Mouse (Mus musculus) forebrain, postnatal 0 days (tissue): ENCODE data around the gene Pias1. TPM values are rescaled to one million over a fixed set of nuclear protein-coding genes. Genes with fewer than 3 reads are reported as not detected.
"Not testable (repeated sequence)": the region's sequence is repeated elsewhere in the genome, so short reads cannot be mapped to it uniquely, and the experiment has no call there.

Experiments used
- ATAC-seq: fragments of 200-750 bp; cut with Nextera tagmentation; 2 replicates; pipeline ENCODE4 v1.8.0; 2017; ENCODE audit warnings: mild to moderate bottlenecking, moderate library complexity
- DNase-seq: peaks from one replicate; pipeline ENCODE4 v3.0.0-alpha.2; 2015
- H3K27ac ChIP-seq: fragments of 300-500 bp; sonication (generic); 2 replicates; pipeline ENCODE4 v1.5.1; 2014; ENCODE audit warnings: low read depth, mild to moderate bottlenecking, antibody characterized with exemption, low read length, moderate library complexity, mixed read lengths
- H3K27me3 ChIP-seq: fragments of 300-500 bp; sonication (generic); 2 replicates; pipeline ENCODE4 v1.6.1; 2014; ENCODE audit warnings: mild to moderate bottlenecking, low read length, mixed read lengths; ENCODE audit not compliant: insufficient read depth
- H3K36me3 ChIP-seq: fragments of 300-500 bp; sonication (generic); 2 replicates; pipeline ENCODE4 v1.6.1; 2014; ENCODE audit warnings: mild to moderate bottlenecking, moderate library complexity; ENCODE audit not compliant: insufficient read depth
- H3K4me1 ChIP-seq: fragments of 300-500 bp; sonication (generic); 2 replicates; pipeline ENCODE4 v1.6.1; 2014; ENCODE audit warnings: antibody characterized with exemption; ENCODE audit not compliant: insufficient read depth
- H3K4me2 ChIP-seq: fragments of 300-500 bp; sonication (generic); 2 replicates; pipeline ENCODE4 v1.6.1; 2014; ENCODE audit warnings: low read depth, mild to moderate bottlenecking, moderate library complexity
- H3K4me3 ChIP-seq: fragments of 300-500 bp; sonication (generic); 2 replicates; pipeline ENCODE4 v1.5.1; 2014; ENCODE audit warnings: low read depth, low read length, mixed read lengths
- H3K9ac ChIP-seq: fragments of 300-500 bp; sonication (generic); 2 replicates; pipeline ENCODE4 v1.6.1; 2014; ENCODE audit warnings: mild to moderate bottlenecking
- H3K9me3 ChIP-seq: fragments of 300-500 bp; sonication (generic); 2 replicates; pipeline ENCODE4 v1.6.1; 2016; ENCODE audit warnings: low read length
- CTCF ChIP-seq: sonication (generic); IDR thresholded peaks from 2 replicates; pipeline ENCODE4 v1.5.1; 2016; ENCODE audit warnings: antibody characterized with exemption, control low read depth, low read depth
- WGBS: fragments of 180-500 bp; shearing (Covaris S2); extraction: QIAGEN DNeasy Blood & Tissue Kit; methylation state at CpG from one replicate; pipeline ENCODE4 v1.1.7; 2014; 5-methylcytosine and 5-hydroxymethylcytosine counted together
- polyA plus RNA-seq: library from polyadenylated mRNA; unstranded; fragments of >200 nt; fragmentation: Nextera tagmentation; extraction: Ambion mirVana; gene quantifications from 2 replicates; pipeline ENCODE4 v1.2.1, GENCODE M21; 2015
- total RNA-seq: library from RNA; depleted of rRNA; stranded (reverse); fragments of >200 nt; gene quantifications from 2 replicates; pipeline ENCODE4 v1.2.3, GENCODE M21; 2014

Pias1 gene
- total and polyA plus RNA-seq, 2 experiments from 2014 or later, result 36.2 to 50.2 TPM

- Histone ChIP-seq H3K4me3 (no peak overlapping the region), H3K4me1 (no peaks in the 10 kb centered on the region), H3K9ac (no peak overlapping the region), H3K36me3 (peaks cover 42% of the 10 kb centered on the region), H3K27me3 (no peaks in the 10 kb centered on the region), H3K27ac (no peak overlapping the region), H3K9me3 (no peaks in the 10 kb centered on the region), H3K4me2 (no peak overlapping the region)
- no peak for ATAC-seq
- no peak for DNase-seq
- 83% methylated on average over 12 of the region's 12 CpGs for WGBS
- TF ChIP-seq CTCF, result no peak
Observed at GRCm38 (mm10) chr9:62881871-62882270, 105.9 kb downstream of the Pias1 start.

- 90% methylated on average over 2 of the region's 2 CpGs for WGBS
- ATAC-seq (no peak), DNase-seq (no peak)
- Histone ChIP-seq H3K27me3 (no peaks in the 10 kb centered on the region), H3K9ac (no peak overlapping the region), H3K27ac (no peak overlapping the region), H3K4me2 (no peak overlapping the region), H3K36me3 (peaks cover 17% of the 10 kb centered on the region), H3K4me1 (no peaks in the 10 kb centered on the region), H3K9me3 (no peaks in the 10 kb centered on the region), H3K4me3 (no peak overlapping the region)
- TF ChIP-seq CTCF, result no peak
Observed at GRCm38 (mm10) chr9:62877825-62878224, 109.9 kb downstream of the Pias1 start.

GRCm38 (mm10) chr9:62876966-62877616 is 110.6 kb downstream of the Pias1 start:
- WGBS, result 89% methylated on average over 7 of the region's 7 CpGs
- no peak for TF ChIP-seq CTCF
- Histone ChIP-seq H3K4me2 (no peak overlapping the region), H3K9me3 (no peaks in the 10 kb centered on the region), H3K4me1 (no peaks in the 10 kb centered on the region), H3K27me3 (no peaks in the 10 kb centered on the region), H3K9ac (no peak overlapping the region), H3K4me3 (no peak overlapping the region), H3K36me3 (peaks cover 12% of the 10 kb centered on the region), H3K27ac (no peak overlapping the region)
- ATAC-seq (no peak), DNase-seq (no peak)

DNA sequence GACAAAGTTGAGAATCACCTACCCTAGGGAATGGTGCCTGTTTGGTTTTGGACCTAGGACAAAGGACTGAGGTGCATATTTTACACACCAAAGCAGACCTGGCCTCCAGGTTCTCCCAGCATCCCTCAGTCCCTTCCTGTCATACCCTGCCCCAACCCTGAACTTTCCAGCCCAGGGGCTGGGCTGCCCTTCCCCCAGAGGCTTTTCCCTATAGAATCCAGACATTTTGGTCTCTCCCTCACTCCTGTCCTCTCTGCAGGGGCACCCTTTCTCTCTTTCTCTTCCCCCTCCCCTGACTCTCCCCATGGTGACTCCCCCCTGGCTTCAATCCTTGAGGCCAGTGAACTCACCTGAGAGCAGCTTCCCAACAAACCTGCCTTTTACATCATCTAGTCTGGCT is 117.0 kb downstream of the Pias1 start:
- Histone ChIP-seq H3K4me3 (no peak overlapping the region), H3K9ac (no peak overlapping the region), H3K4me2 (no peak overlapping the region), H3K36me3 (no peaks in the 10 kb centered on the region), H3K27ac (no peak overlapping the region), H3K4me1 (no peaks in the 10 kb centered on the region), H3K9me3 (no peaks in the 10 kb centered on the region), H3K27me3 (no peaks in the 10 kb centered on the region)
- TF ChIP-seq CTCF, result no peak
- DNase-seq (no peak), ATAC-seq (no peak)

DNA sequence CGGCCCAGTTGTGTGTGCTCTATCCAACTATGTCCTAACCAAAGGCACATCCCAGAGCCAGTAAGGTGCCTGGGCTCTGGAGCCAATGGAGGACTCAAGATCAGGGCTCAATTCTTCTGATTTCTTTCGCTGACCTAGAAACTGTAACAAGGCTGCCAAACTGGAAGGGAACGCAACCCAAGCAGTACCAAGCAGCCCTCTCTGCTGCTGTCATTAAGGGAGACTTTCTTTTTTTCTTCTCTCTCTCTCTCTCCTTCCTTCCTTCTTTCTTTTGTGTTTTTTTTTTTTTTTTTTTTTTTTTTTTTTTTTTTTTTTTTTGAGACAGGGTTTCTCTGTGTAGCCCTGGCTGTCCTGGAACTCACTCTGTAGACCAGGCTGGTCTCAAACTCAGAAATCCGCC is 118.5 kb downstream of the Pias1 start:
- not testable (repeated sequence) for DNase-seq, H3K27ac ChIP-seq, H3K4me3 ChIP-seq, H3K9me3 ChIP-seq, H3K36me3 ChIP-seq, H3K27me3 ChIP-seq, H3K4me1 ChIP-seq, ATAC-seq, H3K9ac ChIP-seq, H3K4me2 ChIP-seq
- WGBS, result 93% methylated on average over 4 of the region's 4 CpGs

DNA sequence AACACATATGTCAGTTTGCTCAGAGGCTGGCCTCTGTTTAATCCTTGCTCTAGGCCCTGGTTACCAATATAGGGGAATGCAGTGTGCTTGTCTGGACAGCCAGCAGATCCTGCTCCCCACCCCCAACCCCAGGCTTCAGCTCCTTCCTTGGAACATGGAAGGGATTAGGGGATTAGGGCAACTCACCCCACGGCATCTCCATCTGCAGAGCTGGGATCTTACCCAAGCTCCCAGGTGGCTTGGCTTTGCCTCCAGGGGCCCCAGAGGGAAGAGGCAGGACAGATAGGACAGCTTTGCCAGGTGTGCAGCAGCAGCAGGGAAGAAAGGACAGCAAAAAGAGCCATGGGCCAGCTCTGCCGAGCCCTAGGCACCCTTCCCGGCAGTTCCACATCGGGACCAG is 126.9 kb downstream of the Pias1 start:
- H3K4me1 ChIP-seq, result no peaks in the 10 kb centered on the region
- no peak for DNase-seq
- no peaks in the 10 kb centered on the region for H3K27me3 ChIP-seq
- no peak for TF ChIP-seq CTCF
- H3K4me2 ChIP-seq, result no peak overlapping the region
- H3K9ac ChIP-seq, result no peak overlapping the region
- WGBS, result 46% methylated on average over 4 of the region's 4 CpGs
- H3K4me3 ChIP-seq, result no peak overlapping the region
- no peak overlapping the region for H3K27ac ChIP-seq
- ATAC-seq, result no peak
- H3K36me3 ChIP-seq, result no peaks in the 10 kb centered on the region
- H3K9me3 ChIP-seq, result no peaks in the 10 kb centered on the region

DNA sequence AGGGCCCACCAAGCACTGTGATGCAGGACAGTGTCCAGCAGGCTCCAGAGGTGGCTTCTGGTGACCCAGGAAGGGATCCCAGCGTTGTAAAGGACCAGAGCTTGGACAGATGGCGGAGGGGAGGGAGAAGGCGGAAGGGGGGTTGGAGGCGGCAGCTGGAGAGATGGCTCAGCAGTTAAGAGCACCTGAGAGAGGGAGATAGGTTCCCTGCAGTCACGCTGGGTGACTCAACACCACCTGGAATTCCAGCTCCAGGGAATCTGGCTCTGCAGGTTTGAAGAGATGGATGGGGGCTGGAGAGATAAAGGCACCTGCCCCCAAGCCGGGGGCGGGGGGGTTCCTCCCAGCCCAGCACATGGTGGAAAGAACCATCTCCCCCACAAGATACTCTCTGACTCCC is 127.6 kb downstream of the Pias1 start:
- H3K9me3 ChIP-seq, H3K27ac ChIP-seq, H3K4me2 ChIP-seq, DNase-seq, H3K4me1 ChIP-seq, H3K27me3 ChIP-seq, H3K9ac ChIP-seq, H3K36me3 ChIP-seq, H3K4me3 ChIP-seq, ATAC-seq: not testable (repeated sequence)
- 73% methylated on average over 6 of the region's 7 CpGs for WGBS
